Mouse (Mus musculus) myocyte (in vitro differentiated cells): ENCODE results near the gene Tor2a. TPM values are rescaled to one million over a fixed set of nuclear protein-coding genes. Genes with fewer than 3 reads are reported as not detected.

Source experiments
- H3K27me3 ChIP-seq: one replicate; pipeline ENCODE4 v1.6.1; 2011; ENCODE audit not compliant: control insufficient read depth, insufficient read depth, insufficient read length
- H3K36me3 ChIP-seq: one replicate; pipeline ENCODE4 v1.6.1; 2011; ENCODE audit not compliant: control insufficient read depth, insufficient read depth
- H3K4me2 ChIP-seq: one replicate; pipeline ENCODE4 v1.6.1; 2011; ENCODE audit warnings: low read depth, control low read depth
- H3K4me3 ChIP-seq: one replicate; pipeline ENCODE4 v1.5.1; 2011; ENCODE audit warnings: mild to moderate bottlenecking, control low read depth, moderate library complexity
- H3K79me2 ChIP-seq: one replicate; pipeline ENCODE4 v1.6.1; 2011; ENCODE audit not compliant: control insufficient read depth, insufficient read depth
- H3ac ChIP-seq: one replicate; pipeline ENCODE4 v1.6.1; 2011; ENCODE audit not compliant: control insufficient read depth, insufficient read length
- CEBPB ChIP-seq: IDR thresholded peaks from 2 replicates; pipeline ENCODE4 v1.6.1; 2011; ENCODE audit warnings: mild to moderate bottlenecking, moderate library complexity; ENCODE audit not compliant: poor library complexity, insufficient read depth, severe bottlenecking
- E2F4 ChIP-seq: IDR thresholded peaks from one replicate; pipeline ENCODE4 v1.6.1; 2011; ENCODE audit warnings: mild to moderate bottlenecking, control low read depth, moderate library complexity; ENCODE audit not compliant: insufficient read depth
- MAX ChIP-seq: IDR thresholded peaks from one replicate; pipeline ENCODE4 v1.6.1; 2011; ENCODE audit warnings: low read depth, mild to moderate bottlenecking, control low read depth
- MYOD1 ChIP-seq, 3 experiments: IDR thresholded peaks; one replicate each; pipeline ENCODE4 v1.6.1; 2011; ENCODE audit warnings: control low read depth in 2 of 3, low read depth in 2 of 3, mild to moderate bottlenecking in 2 of 3, moderate library complexity in 1 of 3; ENCODE audit not compliant: insufficient read length in 2 of 3, control insufficient read depth in 1 of 3
- MYOG ChIP-seq, 3 experiments: IDR thresholded peaks; one replicate each; pipeline ENCODE4 v1.6.1; 2011; ENCODE audit warnings: control low read depth in 2 of 3, low read depth in 2 of 3, mild to moderate bottlenecking in 2 of 3; ENCODE audit not compliant: insufficient read length in 2 of 3, control insufficient read depth in 1 of 3, insufficient read depth in 1 of 3
- POLR2A ChIP-seq: IDR thresholded peaks from one replicate; pipeline ENCODE4 v1.6.1; 2011; ENCODE audit warnings: low read depth, mild to moderate bottlenecking, control low read depth, moderate library complexity; ENCODE audit not compliant: insufficient read length
- POLR2AphosphoS2 ChIP-seq: IDR thresholded peaks from one replicate; pipeline ENCODE4 v1.6.1; 2011; ENCODE audit warnings: low read depth, control low read depth; ENCODE audit not compliant: insufficient read length
- REST ChIP-seq: IDR thresholded peaks from one replicate; pipeline ENCODE4 v1.6.1; 2011; ENCODE audit warnings: mild to moderate bottlenecking, control low read depth, moderate library complexity; ENCODE audit not compliant: insufficient read depth, insufficient read length
- SRF ChIP-seq: IDR thresholded peaks from one replicate; pipeline ENCODE4 v1.6.1; 2011; ENCODE audit warnings: low read depth; ENCODE audit not compliant: control insufficient read depth, insufficient read length
- TCF12 ChIP-seq: IDR thresholded peaks from one replicate; pipeline ENCODE4 v1.6.1; 2011; ENCODE audit warnings: mild to moderate bottlenecking, control low read depth; ENCODE audit not compliant: poor library complexity, insufficient read depth, severe bottlenecking
- TCF3 ChIP-seq: IDR thresholded peaks from one replicate; pipeline ENCODE4 v1.6.1; 2011; ENCODE audit warnings: low read depth, control low read depth; ENCODE audit not compliant: insufficient read length
- USF1 ChIP-seq: IDR thresholded peaks from one replicate; pipeline ENCODE4 v1.6.1; 2011; ENCODE audit warnings: low read depth, mild to moderate bottlenecking, control low read depth, moderate library complexity
- polyA plus RNA-seq: library from polyadenylated mRNA; unstranded; fragments of >200 nt; fragmentation: generic; extraction: Trizol; gene quantifications from one replicate; pipeline ENCODE4 v1.2.1, GENCODE M21; 2012; ENCODE audit warnings: missing spikeins

Tor2a gene
- polyA plus RNA-seq, 1 experiment: 37.3 TPM

- Histone ChIP-seq H3K4me2 (no peak overlapping the region), H3ac (no peak overlapping the region), H3K4me3 (no peak overlapping the region), H3K27me3 (no peaks in the 10 kb centered on the region), H3K79me2 (peaks cover 2% of the 10 kb centered on the region), H3K36me3 (peaks cover 13% of the 10 kb centered on the region)
- TF ChIP-seq TCF3 (no peak), SRF (no peak), MYOG (IDR thresholded peaks at IDR 0.05; ENCODE audit: control insufficient read depth in 1 of 3, insufficient read depth in 1 of 3, insufficient read length in 2 of 3, low read depth in 2 of 3) (no peak), USF1 (no peak), POLR2A (no peak), MYOD1 (IDR thresholded peaks at IDR 0.05; ENCODE audit: control insufficient read depth in 1 of 3, insufficient read length in 2 of 3, low read depth in 2 of 3) (no peak), TCF12 (no peak), E2F4 (no peak), POLR2AphosphoS2 (no peak), REST (no peak), MAX (no peak), CEBPB (no peak)
These were observed 24.7 kb downstream of the Tor2a start for GRCm38 (mm10) chr2:32781710-32782109.

- Histone ChIP-seq H3K79me2 (no peaks in the 10 kb centered on the region), H3K4me2 (no peak within 1 kb of the TSS), H3K36me3 (peaks cover 4% of the 10 kb centered on the region), H3K4me3 (no peak within 1 kb of the TSS), H3K27me3 (no peaks in the 10 kb centered on the region), H3ac (no peak within 1 kb of the TSS)
- TF ChIP-seq USF1 (no peak), POLR2AphosphoS2 (peak; percentile 50)
These were observed 27.1 kb downstream of the Tor2a start, which contains the start of gene Cfap157 for GRCm38 (mm10) chr2:32784048-32784681. Gene Cfap157, minus strand, starts transcription at chr2:32784428.

DNA sequence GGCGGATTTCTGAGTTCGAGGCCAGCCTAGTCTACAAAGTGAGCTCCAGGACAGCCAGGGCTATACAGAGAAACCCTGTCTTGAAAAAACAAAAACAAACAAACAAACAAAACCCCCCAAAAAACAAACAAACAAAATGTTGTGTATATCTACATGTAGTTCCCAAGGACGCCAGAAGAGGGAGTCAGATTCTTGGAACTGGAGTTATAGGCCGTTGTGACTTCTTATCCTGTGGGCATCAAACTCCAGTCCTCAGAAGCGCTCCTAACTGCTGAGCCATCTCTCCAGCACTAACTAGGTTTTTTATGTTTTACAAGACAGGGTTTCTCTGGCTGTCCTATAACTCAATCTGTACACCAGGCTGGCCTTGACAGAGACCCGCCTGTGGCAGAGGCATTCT, 30.1 kb downstream of the Tor2a start:
- H3K4me3 ChIP-seq: no peak overlapping the region
- H3K36me3 ChIP-seq: no peaks in the 10 kb centered on the region

GRCm38 (mm10) chr2:32788581-32788980, 31.5 kb downstream of the Tor2a start:
- no peak overlapping the region for H3ac ChIP-seq
- no peaks in the 10 kb centered on the region for H3K36me3 ChIP-seq
- no peak overlapping the region for H3K4me3 ChIP-seq
- TF ChIP-seq TCF3: no peak
- no peak for TF ChIP-seq REST
- no peak for TF ChIP-seq POLR2AphosphoS2
- H3K4me2 ChIP-seq: no peak overlapping the region
- H3K79me2 ChIP-seq: no peaks in the 10 kb centered on the region
- H3K27me3 ChIP-seq: no peaks in the 10 kb centered on the region

More for the DNA sequence above, 30.1 kb downstream of the Tor2a start:
- Histone ChIP-seq H3K79me2 (no peaks in the 10 kb centered on the region), H3K4me2 (no peak overlapping the region), H3ac (no peak overlapping the region), H3K27me3 (no peaks in the 10 kb centered on the region)
- TF ChIP-seq POLR2AphosphoS2: no peak
- no peak for TF ChIP-seq POLR2A
- no peak for TF ChIP-seq SRF
- no peak for TF ChIP-seq TCF3
- no peak for TF ChIP-seq USF1
- TF ChIP-seq MYOD1 (IDR thresholded peaks at IDR 0.05; ENCODE audit: control insufficient read depth in 1 of 3, insufficient read length in 2 of 3, low read depth in 2 of 3): no peak
- no peak for TF ChIP-seq TCF12
- no peak for TF ChIP-seq MAX
- TF ChIP-seq MYOG (IDR thresholded peaks at IDR 0.05; ENCODE audit: control insufficient read depth in 1 of 3, insufficient read depth in 1 of 3, insufficient read length in 2 of 3, low read depth in 2 of 3): no peak
- TF ChIP-seq E2F4: no peak
- no peak for TF ChIP-seq CEBPB
- TF ChIP-seq REST: no peak

DNA sequence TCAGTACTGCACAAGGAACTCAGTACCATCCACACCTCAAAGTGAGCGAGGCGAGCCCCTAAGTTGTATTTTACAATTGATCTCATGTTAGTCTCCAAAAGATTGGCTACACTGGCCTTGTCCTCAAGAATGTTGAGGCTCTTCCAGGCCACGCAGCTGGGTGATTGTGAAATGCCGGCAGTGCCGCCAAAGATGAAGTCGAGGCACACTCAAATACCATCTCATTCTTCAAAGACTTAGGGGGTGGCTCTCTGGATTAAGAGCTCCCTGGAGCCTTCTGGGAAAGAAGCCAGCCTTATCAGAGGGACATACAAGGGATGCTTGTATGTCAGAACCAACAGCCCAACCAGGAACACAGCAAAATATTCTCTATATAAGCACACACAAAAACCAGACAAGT, 34.3 kb downstream of the Tor2a start:
- Histone ChIP-seq H3K4me3 (no peak overlapping the region), H3K4me2 (no peak overlapping the region), H3K27me3 (no peaks in the 10 kb centered on the region), H3K36me3 (peaks cover 7% of the 10 kb centered on the region), H3K79me2 (no peaks in the 10 kb centered on the region), H3ac (no peak overlapping the region)
- no peak for TF ChIP-seq MYOD1 (IDR thresholded peaks at IDR 0.05; ENCODE audit: control insufficient read depth in 1 of 3, insufficient read length in 2 of 3, low read depth in 2 of 3)
- peak; percentile 22; the same call in 1 of the 2 replicates for TF ChIP-seq CEBPB
- TF ChIP-seq TCF12: no peak
- no peak for TF ChIP-seq MYOG (IDR thresholded peaks at IDR 0.05; ENCODE audit: control insufficient read depth in 1 of 3, insufficient read depth in 1 of 3, insufficient read length in 2 of 3, low read depth in 2 of 3)
